Comparison of ENCODE assay signal across 18 mouse cellular contexts in genomic region chr7:70433838-70434237, GRCm38 (mm10).
A peak's percentile ranks its signal among the peaks of the same experiment; 100 is the strongest.
DNase-seq lines count a peak whose midpoint lies in the region; ATAC-seq lines count a peak whose summit lies in the region.
"Had no signal": no experiment of that assay in that cellular context is flagged by ENCODE, and none has a peak within 500 bp of the region (broad histone marks: within the 10 kb centered on the region; RNA-seq: fewer than 3 reads in every experiment).

No protein-coding gene starts in this region.

- peaks cover 8% of the 10 kb centered on the region; the same call in 1 of the 2 replicates for H3K4me1 ChIP-seq in embryonic facial prominence, embryonic 14.5 days (ENCODE audit: control insufficient read depth, insufficient read depth, low read length)
- H3K4me1 ChIP-seq: forebrain, embryonic 12.5 days; megakaryocyte, embryonic 14.5 days had no signal

- no peak for ATAC-seq in embryonic facial prominence, embryonic 14.5 days (ENCODE audit: low read depth)
- ATAC-seq in erythroid progenitor cell, adult 5-6 weeks (replicated peaks; ENCODE audit: low FRiP score, poor library complexity, severe bottlenecking) = no peak
- ATAC-seq in frontal cortex, adult (ENCODE audit: low TSS enrichment) = no peak
- ATAC-seq: hindbrain, embryonic 16.5 days; lung, postnatal 0 days had no signal

- H3K27ac ChIP-seq in embryonic facial prominence, embryonic 14.5 days (replicated peaks; ENCODE audit: low read depth, low read length) = no peak overlapping the region
- H3K27ac ChIP-seq: embryonic facial prominence, embryonic 15.5 days; forebrain, embryonic 12.5 days had no signal

- no peaks in the 10 kb centered on the region for H3K36me3 ChIP-seq in embryonic facial prominence, embryonic 14.5 days (ENCODE audit: control insufficient read depth, insufficient read depth, low read length)
- H3K36me3 ChIP-seq: embryonic facial prominence, embryonic 15.5 days; forebrain, embryonic 12.5 days had no signal

- peak; percentile 47 for DNase-seq in embryo, embryonic 11 days
- DNase-seq in embryo, embryonic 10 days (ENCODE audit: low spot score) = no peak
- DNase-seq in embryonic facial prominence, embryonic 14.5 days (ENCODE audit: low spot score) = peak; percentile 22
- peak; percentile 49 to 55 for DNase-seq in kidney, adult 8-10 months
- DNase-seq in kidney, postnatal 36 days = peak; percentile 48 to 52
- no peak for DNase-seq in layer of hippocampus, adult 11-12 months (ENCODE audit: low spot score)
- DNase-seq: cerebellum, adult 9-11 months; gastrocnemius, postnatal 25 days; heart, postnatal 10 days; right cerebral cortex, postnatal 14 days had no signal

- no peak overlapping the region for H3K4me2 ChIP-seq in embryonic facial prominence, embryonic 14.5 days (ENCODE audit: low read depth, low read length)
- H3K4me2 ChIP-seq: embryonic facial prominence, embryonic 15.5 days; forebrain, embryonic 12.5 days; liver, embryonic 11.5 days had no signal

- H3K4me3 ChIP-seq in embryonic facial prominence, embryonic 14.5 days (ENCODE audit: low read depth, low read length) = no peak overlapping the region
- H3K4me3 ChIP-seq: embryonic facial prominence, embryonic 15.5 days; forebrain, embryonic 12.5 days; megakaryocyte, embryonic 14.5 days had no signal

- no peak overlapping the region for H3K9ac ChIP-seq in embryonic facial prominence, embryonic 14.5 days (ENCODE audit: low read depth, low read length)
- H3K9ac ChIP-seq: embryonic facial prominence, embryonic 15.5 days; forebrain, embryonic 12.5 days had no signal

- H3K9me3 ChIP-seq in embryonic facial prominence, embryonic 14.5 days (ENCODE audit: control insufficient read depth, low read length) = no peaks in the 10 kb centered on the region
- H3K9me3 ChIP-seq: embryonic facial prominence, embryonic 15.5 days; forebrain, embryonic 12.5 days; megakaryocyte, embryonic 14.5 days had no signal

- no peaks in the 10 kb centered on the region for H3K27me3 ChIP-seq in embryonic facial prominence, embryonic 14.5 days (replicated peaks; ENCODE audit: control insufficient read depth, insufficient read depth, low read length)
- H3K27me3 ChIP-seq: forebrain, embryonic 12.5 days; megakaryocyte, embryonic 14.5 days had no signal

- WGBS in embryonic facial prominence, embryonic 14.5 days = 33% methylated on average over 8 of the region's 8 CpGs

Comparison
In these comparisons a context has a peak if more than half of its experiments do, and no peak if none do; other contexts are left out.
1. DNase-seq: peak in embryo, embryonic 11 days (single experiment), embryonic facial prominence, embryonic 14.5 days (single experiment), kidney, adult 8-10 months (2 of 2) and kidney, postnatal 36 days (2 of 2); none in embryo, embryonic 10 days (single experiment) and layer of hippocampus, adult 11-12 months (single experiment).